Mouse (Mus musculus) midbrain, embryonic 11.5 days (tissue): ENCODE data around the gene Foxb2. TPM values are rescaled to one million over a fixed set of nuclear protein-coding genes. Genes with fewer than 3 reads are reported as not detected.
A peak's percentile ranks its signal among the peaks of the same experiment; 100 is the strongest.
"Not testable (repeated sequence)": the region's sequence is repeated elsewhere in the genome, so short reads cannot be mapped to it uniquely, and the experiment has no call there.

ENCODE experiments used
- ATAC-seq: fragments of 200-750 bp; cut with Nextera tagmentation; 2 replicates; pipeline ENCODE4 v1.8.0; 2017; ENCODE audit warnings: moderate TSS enrichment, moderate library complexity; ENCODE audit not compliant: low FRiP score
- DNase-seq: peaks from one replicate; pipeline ENCODE4 v3.0.0; 2015; ENCODE audit warnings: low spot score; ENCODE audit errors: missing footprints
- H3K27ac ChIP-seq: fragments of 300-500 bp; sonication (generic); 2 replicates; pipeline ENCODE4 v1.5.1; 2014; ENCODE audit warnings: low read depth, low read length
- H3K27me3 ChIP-seq: fragments of 300-500 bp; sonication (generic); 2 replicates; pipeline ENCODE4 v1.6.1; 2014; ENCODE audit warnings: mild to moderate bottlenecking, low read length, moderate library complexity, mixed read lengths; ENCODE audit not compliant: control insufficient read depth, insufficient read depth
- H3K36me3 ChIP-seq: fragments of 300-500 bp; sonication (generic); 2 replicates; pipeline ENCODE4 v1.6.1; 2014; ENCODE audit warnings: mild to moderate bottlenecking, low read length, moderate library complexity, mixed read lengths; ENCODE audit not compliant: control insufficient read depth, insufficient read depth
- H3K4me1 ChIP-seq: fragments of 300-500 bp; sonication (generic); 2 replicates; pipeline ENCODE4 v1.6.1; 2014; ENCODE audit warnings: low read length; ENCODE audit not compliant: control insufficient read depth, insufficient read depth
- H3K4me2 ChIP-seq: fragments of 300-500 bp; sonication (generic); 2 replicates; pipeline ENCODE4 v1.6.1; 2014; ENCODE audit warnings: mild to moderate bottlenecking, moderate library complexity
- H3K4me3 ChIP-seq: fragments of 300-500 bp; sonication (generic); 2 replicates; pipeline ENCODE4 v1.5.1; 2014; ENCODE audit warnings: low read depth, low read length
- H3K9ac ChIP-seq: fragments of 300-500 bp; sonication (generic); 2 replicates; pipeline ENCODE4 v1.6.1; 2014; ENCODE audit warnings: low read length
- H3K9me3 ChIP-seq: fragments of 300-500 bp; sonication (generic); 2 replicates; pipeline ENCODE4 v1.6.1; 2016; ENCODE audit warnings: low read length; ENCODE audit not compliant: control insufficient read depth
- WGBS: fragments of 180-500 bp; shearing (Covaris S2); extraction: QIAGEN DNeasy Blood & Tissue Kit; methylation state at CpG from one replicate; pipeline ENCODE4 v1.1.7; 2014; 5-methylcytosine and 5-hydroxymethylcytosine counted together
- polyA plus RNA-seq: library from polyadenylated mRNA; unstranded; fragments of >200 nt; fragmentation: Nextera tagmentation; extraction: Ambion mirVana; gene quantifications from 2 replicates; pipeline ENCODE4 v1.2.1, GENCODE M21; 2014

Foxb2 gene
- polyA plus RNA-seq, 1 experiment from 2014 or later, result 0.20 TPM

DNA sequence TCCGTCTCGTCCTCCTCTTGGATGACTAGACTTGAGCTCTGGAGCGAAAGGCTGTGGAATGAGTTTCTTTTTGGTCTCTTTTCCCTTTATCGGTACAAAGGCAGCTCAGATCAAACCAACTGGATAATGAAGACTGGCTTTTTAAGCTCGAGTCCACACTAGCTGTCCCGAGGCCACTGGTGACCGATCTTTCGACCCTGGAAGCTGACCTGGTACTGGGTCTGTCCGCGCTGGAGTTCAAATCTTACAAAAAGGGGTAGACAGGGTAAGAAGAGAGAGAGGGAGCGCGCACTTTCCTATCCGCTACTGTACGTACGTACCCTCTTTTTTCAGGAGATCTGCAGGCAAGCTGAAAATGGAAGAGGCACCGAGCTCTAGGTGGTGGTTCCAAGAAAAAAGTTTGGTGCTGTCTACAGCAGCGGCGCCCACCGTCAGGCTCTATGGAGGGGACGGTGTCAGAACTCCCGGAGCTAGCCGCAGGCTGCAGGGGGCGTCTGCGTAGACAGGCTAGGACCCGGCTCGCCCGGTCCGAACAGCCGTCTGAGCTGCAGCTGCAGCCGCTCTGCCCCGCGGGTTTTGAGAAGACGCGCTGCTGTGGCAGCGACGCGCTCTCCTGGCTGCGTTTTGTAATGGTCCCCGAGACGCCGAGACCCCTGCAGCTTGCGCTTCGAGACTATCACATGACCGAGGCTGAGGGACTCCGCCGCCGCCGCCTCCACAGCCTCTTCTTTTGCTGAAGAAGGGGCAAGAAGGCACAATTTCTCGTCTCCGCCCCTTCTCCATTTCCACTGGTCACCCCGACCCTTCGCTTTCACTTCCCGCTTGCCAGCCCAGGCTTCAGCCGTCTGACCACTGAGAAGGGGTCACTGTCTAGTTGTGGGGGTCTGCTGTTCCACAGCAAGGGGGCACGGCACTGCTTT lies 597 bp upstream of the Foxb2 start:
- WGBS, result under 1% methylated on average over 55 of the region's 55 CpGs
- DNase-seq (peak; percentile 97), ATAC-seq (peak; percentile 29)
- Histone ChIP-seq H3K4me2 (peak overlapping the region; percentile 74), H3K36me3 (no peaks in the 10 kb centered on the region), H3K4me1 (peaks cover 27% of the 10 kb centered on the region), H3K4me3 (peak overlapping the region; percentile 42), H3K9ac (no peak overlapping the region; the same call in 1 of the 2 replicates), H3K9me3 (no peaks in the 10 kb centered on the region), H3K27me3 (peaks cover 99% of the 10 kb centered on the region), H3K27ac (no peak overlapping the region)

DNA sequence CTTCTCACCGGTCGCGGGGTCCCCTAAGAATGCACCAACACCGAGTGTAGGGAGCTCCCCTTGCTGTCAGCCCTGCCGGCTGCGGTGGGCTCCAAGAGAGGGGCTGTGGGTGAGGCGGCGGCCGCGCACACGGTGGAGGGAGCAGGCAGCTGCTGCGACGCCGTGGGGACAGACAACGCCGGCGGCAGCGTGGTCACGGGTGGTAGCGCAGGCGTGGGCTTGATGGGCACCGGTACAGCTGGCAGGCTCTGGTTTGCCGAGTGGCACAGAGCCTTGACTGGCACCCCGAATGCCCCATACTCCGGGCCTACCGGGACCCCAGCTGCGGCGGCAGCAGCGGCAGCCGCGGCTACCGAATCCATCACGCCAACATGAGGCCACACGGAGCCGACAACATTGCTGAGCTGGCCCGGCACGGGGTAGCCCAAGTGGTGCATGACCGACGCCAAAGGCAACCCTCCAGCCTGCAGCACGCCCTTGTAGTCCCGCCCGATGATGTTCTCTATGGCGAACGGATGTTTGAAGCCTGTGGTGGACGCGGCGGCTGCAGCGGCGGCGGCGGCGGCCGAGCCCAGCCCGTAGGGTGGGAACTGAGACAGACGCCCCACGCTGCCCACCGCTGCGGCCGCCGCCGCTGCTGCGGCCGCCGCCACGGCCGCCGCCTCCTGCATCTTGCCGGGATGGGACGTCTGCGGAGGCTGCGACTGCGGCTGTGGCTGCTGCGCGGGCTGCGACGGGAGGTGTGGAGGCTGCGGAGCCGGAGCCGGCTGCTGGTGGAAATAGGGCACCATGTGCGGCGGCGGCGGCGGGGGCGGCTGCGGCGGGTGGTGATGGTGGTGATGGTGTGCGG lies 1.0 kb downstream of the Foxb2 start:
- Histone ChIP-seq H3K36me3 (no peaks in the 10 kb centered on the region), H3K9me3 (no peaks in the 10 kb centered on the region), H3K27me3 (peaks cover 95% of the 10 kb centered on the region), H3K4me1 (peaks cover 27% of the 10 kb centered on the region), H3K9ac (peak overlapping the region; percentile 57), H3K4me2 (peak overlapping the region; percentile 74), H3K27ac (no peak overlapping the region), H3K4me3 (peak overlapping the region; percentile 42)
- DNase-seq (peak; percentile 97), ATAC-seq (peak; percentile 60)
- WGBS, result under 1% methylated on average over 83 of the region's 88 CpGs

DNA sequence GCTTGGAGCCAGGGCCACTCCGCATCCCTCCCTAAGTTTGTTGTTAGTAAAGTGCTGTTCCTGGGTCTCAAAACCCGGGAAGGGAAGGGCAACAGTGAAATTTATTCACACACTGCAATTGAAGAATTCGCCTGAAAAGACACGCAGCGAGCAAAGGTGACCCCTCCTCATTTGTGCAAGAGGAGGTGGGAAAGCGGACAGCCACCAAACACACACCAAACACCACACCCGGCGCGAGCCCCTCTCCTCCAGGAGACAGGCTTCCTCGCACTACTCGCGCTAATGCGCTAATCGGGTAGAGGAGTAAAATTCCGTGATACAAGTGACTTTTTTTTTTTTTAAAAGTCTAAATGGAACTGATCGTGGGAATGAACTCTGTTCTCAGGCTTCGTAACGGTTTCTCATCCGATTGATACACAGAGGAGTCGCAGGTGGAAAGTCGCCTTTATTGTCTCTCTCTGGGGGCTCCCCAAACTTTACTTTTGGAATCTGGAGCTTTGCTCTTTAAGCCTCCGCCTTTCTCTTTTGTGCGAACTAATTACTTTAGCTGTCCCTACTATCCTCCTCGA lies 2.3 kb downstream of the Foxb2 start:
- Histone ChIP-seq H3K4me3 (0 out of 2 replicates have a peak overlapping the region, but pooled peaks have one; percentile 42), H3K4me2 (peak overlapping the region; percentile 74), H3K36me3 (no peaks in the 10 kb centered on the region), H3K9ac (no peak overlapping the region), H3K27ac (no peak overlapping the region), H3K4me1 (peaks cover 23% of the 10 kb centered on the region), H3K9me3 (no peaks in the 10 kb centered on the region), H3K27me3 (peaks cover 82% of the 10 kb centered on the region)
- ATAC-seq, result no peak
- DNase-seq, result peak; percentile 97
- under 1% methylated on average over 24 of the region's 24 CpGs for WGBS

DNA sequence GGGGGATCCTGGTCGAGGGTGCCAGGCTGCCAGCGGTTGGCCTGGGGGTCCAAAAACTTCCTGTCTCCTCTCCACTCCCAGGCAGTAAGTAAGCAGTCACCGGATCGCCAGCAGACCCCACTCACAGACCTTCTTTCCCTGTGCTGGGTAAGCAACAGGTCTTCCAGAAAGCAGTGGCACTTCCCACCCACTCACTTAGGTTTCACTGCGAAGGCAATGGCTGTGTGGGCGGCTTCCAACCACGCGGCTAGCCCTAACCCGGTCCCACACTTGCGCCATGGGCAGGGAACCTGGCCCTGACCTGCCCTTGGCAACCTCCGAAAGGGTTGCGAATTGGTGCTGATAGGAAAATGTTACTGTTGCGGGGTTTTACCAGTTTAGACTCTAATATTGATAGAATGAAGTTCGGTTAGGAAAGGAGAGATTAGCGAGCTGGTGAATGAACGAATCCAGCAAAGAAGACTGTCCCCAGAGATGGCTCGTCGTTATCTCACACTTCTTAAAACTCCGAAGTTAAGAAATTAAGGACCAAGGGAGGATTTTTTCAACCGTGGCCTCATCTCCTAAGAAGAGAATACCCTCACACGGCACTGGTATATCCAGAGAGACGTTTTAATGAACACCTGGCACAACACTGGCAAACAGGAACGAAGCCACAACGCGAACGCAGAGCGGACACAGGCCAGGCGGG lies 3.0 kb downstream of the Foxb2 start:
- H3K4me2 ChIP-seq, result peak overlapping the region; percentile 74

DNA sequence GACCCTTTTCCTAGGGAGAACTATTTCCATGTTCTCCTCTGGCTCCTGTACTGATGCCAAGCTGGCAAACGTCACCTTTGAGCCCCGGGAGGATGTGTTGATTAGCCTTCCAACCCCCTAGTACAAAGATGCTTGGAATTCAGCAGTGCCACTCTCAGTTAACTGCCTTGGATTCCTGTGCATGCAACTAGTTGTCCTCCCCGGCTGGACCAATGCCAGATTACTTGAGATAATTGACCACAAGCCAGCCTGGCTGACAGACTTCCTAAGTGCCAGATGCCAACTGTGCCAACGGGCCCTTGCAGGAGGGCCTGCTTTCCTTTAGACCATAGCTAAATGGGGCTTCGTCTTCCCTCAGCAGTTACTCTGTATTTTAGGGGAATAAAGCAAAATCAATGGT lies 5.1 kb downstream of the Foxb2 start:
- Histone ChIP-seq H3K9me3 (no peaks in the 10 kb centered on the region), H3K4me2 (no peak overlapping the region), H3K27ac (no peak overlapping the region), H3K4me1 (peaks cover 12% of the 10 kb centered on the region), H3K27me3 (peaks cover 55% of the 10 kb centered on the region), H3K4me3 (no peak overlapping the region), H3K36me3 (no peaks in the 10 kb centered on the region), H3K9ac (no peak overlapping the region)
- ATAC-seq, result no peak
- DNase-seq, result no peak
- 42% methylated on average over 5 of the region's 5 CpGs for WGBS

More for the DNA sequence above, 3.0 kb downstream of the Foxb2 start:
- no peaks in the 10 kb centered on the region for H3K9me3 ChIP-seq
- peaks cover 76% of the 10 kb centered on the region for H3K27me3 ChIP-seq
- ATAC-seq (no peak), DNase-seq (peak; percentile 96)
- WGBS, result 1% methylated on average over 28 of the region's 28 CpGs
- H3K4me1 ChIP-seq, result peaks cover 17% of the 10 kb centered on the region
- H3K27ac ChIP-seq, result no peak overlapping the region
- no peak overlapping the region for H3K9ac ChIP-seq
- H3K36me3 ChIP-seq, result no peaks in the 10 kb centered on the region
- no peak overlapping the region for H3K4me3 ChIP-seq

DNA sequence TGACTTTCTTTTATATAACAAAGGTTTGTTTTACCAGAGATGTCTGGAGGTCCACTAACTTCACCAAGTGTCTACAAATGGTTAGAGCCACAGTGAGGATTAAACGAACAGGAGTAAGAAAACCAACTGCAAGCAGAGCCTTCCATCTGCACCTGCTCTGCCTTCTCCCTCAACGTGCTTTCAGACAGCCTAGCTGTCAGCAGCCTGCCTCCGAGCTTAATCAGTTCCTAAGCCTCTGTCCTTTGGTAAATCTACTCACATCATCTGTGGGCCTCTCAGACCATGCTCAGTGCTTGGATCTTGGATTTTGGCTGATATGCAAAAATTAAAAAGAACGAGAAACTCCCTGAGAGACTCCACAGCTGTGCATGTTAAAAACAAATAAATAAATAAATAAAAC lies 15.0 kb downstream of the Foxb2 start:
- H3K9me3 ChIP-seq, result no peaks in the 10 kb centered on the region
- H3K4me2 ChIP-seq, result no peak overlapping the region
- H3K27me3 ChIP-seq, result no peaks in the 10 kb centered on the region; the same call in 1 of the 2 replicates
- H3K4me3 ChIP-seq, result no peak overlapping the region
- DNase-seq (peak; percentile 82), ATAC-seq (no peak)
- H3K27ac ChIP-seq, result no peak overlapping the region
- no peaks in the 10 kb centered on the region for H3K36me3 ChIP-seq
- no peaks in the 10 kb centered on the region for H3K4me1 ChIP-seq
- H3K9ac ChIP-seq, result no peak overlapping the region
- 40% methylated on average over 4 of the region's 4 CpGs for WGBS

DNA sequence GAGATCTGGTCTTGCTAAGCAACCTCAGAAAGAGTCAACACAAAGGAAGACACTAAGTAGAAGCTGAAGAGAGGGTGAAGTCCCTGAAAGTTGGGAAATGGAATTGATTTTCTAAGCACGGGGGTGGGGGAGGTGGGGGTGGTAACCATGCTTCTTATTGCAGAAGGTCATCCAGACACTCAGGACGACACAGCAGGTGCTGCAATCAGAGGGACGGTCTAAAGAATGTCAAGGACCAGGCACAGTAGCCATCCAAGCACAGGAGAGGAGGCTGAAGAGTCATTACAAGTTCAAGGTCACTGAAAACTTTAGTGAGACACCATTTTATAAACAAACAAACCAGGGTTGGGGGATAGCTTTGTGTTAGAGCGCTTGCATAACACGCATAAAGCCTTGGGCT lies 16.9 kb downstream of the Foxb2 start:
- Histone ChIP-seq H3K36me3 (no peaks in the 10 kb centered on the region), H3K27me3 (no peaks in the 10 kb centered on the region; the same call in 1 of the 2 replicates), H3K9me3 (no peaks in the 10 kb centered on the region), H3K27ac (no peak overlapping the region), H3K4me3 (no peak overlapping the region), H3K4me2 (no peak overlapping the region), H3K4me1 (no peaks in the 10 kb centered on the region), H3K9ac (no peak overlapping the region)
- DNase-seq (no peak), ATAC-seq (no peak)
- WGBS, result 78% methylated on average over 5 of the region's 5 CpGs

DNA sequence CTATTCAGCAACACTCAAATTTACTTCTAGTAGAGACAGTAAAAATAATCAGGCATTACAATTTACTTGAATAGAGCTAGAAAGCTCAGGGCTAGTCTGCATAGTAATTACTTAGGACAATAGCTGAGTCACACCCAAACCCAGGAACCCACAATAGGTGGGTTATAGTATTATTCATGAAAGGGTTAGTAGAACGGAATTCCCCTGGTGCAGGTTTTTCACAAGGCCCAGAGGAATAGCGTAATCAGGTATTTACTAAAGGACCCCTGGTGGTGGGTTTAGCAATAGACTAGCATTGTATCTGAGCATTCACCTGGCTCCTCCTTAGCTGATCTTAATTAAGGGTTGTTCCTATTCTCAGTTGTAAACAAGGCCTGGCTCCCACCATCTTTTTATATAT lies 29.5 kb downstream of the Foxb2 start:
- WGBS, result 92% methylated on average over 2 of the region's 2 CpGs
- not testable (repeated sequence) for H3K4me1 ChIP-seq, ATAC-seq, H3K9me3 ChIP-seq, H3K27ac ChIP-seq, H3K4me2 ChIP-seq, DNase-seq, H3K36me3 ChIP-seq, H3K27me3 ChIP-seq, H3K4me3 ChIP-seq, H3K9ac ChIP-seq
